Mouse (Mus musculus) MEL (cell line): ENCODE results near the gene Tpst2. TPM values are rescaled to one million over a fixed set of nuclear protein-coding genes. Genes with fewer than 3 reads are reported as not detected.

Experiments
- DNase-seq: peaks from one replicate; pipeline ENCODE4 v3.0.0; 2011; ENCODE audit warnings: low read depth, low spot score
- H3K27ac ChIP-seq: 2 replicates; pipeline ENCODE4 v1.5.1; 2012; ENCODE audit warnings: low read depth, mild to moderate bottlenecking, control low read depth, low read length, moderate library complexity; ENCODE audit not compliant: control insufficient read depth
- H3K27me3 ChIP-seq, 2 experiments: fragments of 150-350 bp in 1 of 2; sonication (generic) in 1 of 2; 2 replicates each; pipeline ENCODE4 v1.6.1; 2012; ENCODE audit warnings: low read length in 2 of 2, mild to moderate bottlenecking in 2 of 2, improper control_type of control experiment in 1 of 2, moderate library complexity in 1 of 2; ENCODE audit not compliant: insufficient read depth in 2 of 2, control insufficient read depth in 1 of 2
- H3K36me3 ChIP-seq, 2 experiments: 2 replicates each; pipeline ENCODE4 v1.6.1; 2012 to 2014; ENCODE audit warnings: low read length in 2 of 2, improper control_type of control experiment in 1 of 2, inconsistent platforms in 1 of 2, mild to moderate bottlenecking in 1 of 2; ENCODE audit not compliant: insufficient read depth in 2 of 2, control insufficient read depth in 1 of 2
- H3K4me1 ChIP-seq, 2 experiments: fragments of 150-350 bp in 1 of 2; sonication (generic) in 1 of 2; 2 replicates each; pipeline ENCODE4 v1.6.1; 2012; ENCODE audit warnings: low read length in 2 of 2, improper control_type of control experiment in 1 of 2, mild to moderate bottlenecking in 1 of 2; ENCODE audit not compliant: insufficient read depth in 2 of 2, control insufficient read depth in 1 of 2
- H3K4me3 ChIP-seq, 2 experiments: fragments of 150-350 bp in 1 of 2; sonication (generic) in 1 of 2; 2 replicates each; pipeline ENCODE4 v1.5.1; 2012; ENCODE audit warnings: low read depth in 2 of 2, low read length in 2 of 2, mild to moderate bottlenecking in 2 of 2, moderate library complexity in 2 of 2, control low read depth in 1 of 2, improper control_type of control experiment in 1 of 2; ENCODE audit not compliant: control insufficient read depth in 1 of 2, insufficient read depth in 1 of 2
- H3K79me2 ChIP-seq: 2 replicates; pipeline ENCODE4 v1.6.1; 2012; ENCODE audit warnings: mild to moderate bottlenecking, low read length, moderate library complexity; ENCODE audit not compliant: control insufficient read depth, poor library complexity, insufficient read depth
- H3K9ac ChIP-seq: 2 replicates; pipeline ENCODE4 v1.6.1; 2012; ENCODE audit warnings: low read depth, mild to moderate bottlenecking, control low read depth, low read length, moderate library complexity; ENCODE audit not compliant: control insufficient read depth, poor library complexity, severe bottlenecking
- H3K9me3 ChIP-seq: fragments of 150-350 bp; sonication (generic); replicated peaks from 2 replicates; pipeline ENCODE4 v1.6.1; 2012; ENCODE audit warnings: mild to moderate bottlenecking, low read length, improper control_type of control experiment, moderate library complexity; ENCODE audit not compliant: insufficient read depth
- BHLHE40 ChIP-seq: IDR thresholded peaks from 2 replicates; pipeline ENCODE4 v1.6.1; 2012; ENCODE audit warnings: low read depth, mild to moderate bottlenecking, inconsistent platforms, low read length, improper control_type of control experiment, borderline replicate concordance
- CHD2 ChIP-seq: IDR thresholded peaks from 2 replicates; pipeline ENCODE4 v1.6.1; 2011; ENCODE audit warnings: low read length, improper control_type of control experiment
- ELF1 ChIP-seq: IDR thresholded peaks from 2 replicates; pipeline ENCODE4 v1.6.1; 2014; ENCODE audit warnings: low read depth, mild to moderate bottlenecking, inconsistent platforms, low read length, improper control_type of control experiment, moderate library complexity
- EP300 ChIP-seq, 2 experiments: IDR thresholded peaks; 2 replicates each; pipeline ENCODE4 v1.6.1; 2011; ENCODE audit warnings: improper control_type of control experiment in 2 of 2, low read length in 2 of 2, low read depth in 1 of 2, mild to moderate bottlenecking in 1 of 2
- ETS1 ChIP-seq: IDR thresholded peaks from 2 replicates; pipeline ENCODE4 v1.6.1; 2012; ENCODE audit warnings: low read depth, mild to moderate bottlenecking, inconsistent platforms, low read length, improper control_type of control experiment, moderate library complexity
- GATA1 ChIP-seq: IDR thresholded peaks from 2 replicates; pipeline ENCODE4 v1.6.1; 2011; ENCODE audit warnings: low read depth, low read length, improper control_type of control experiment
- HCFC1 ChIP-seq: IDR thresholded peaks from 2 replicates; pipeline ENCODE4 v1.6.1; 2012; ENCODE audit warnings: low read depth, mild to moderate bottlenecking, inconsistent platforms, low read length, improper control_type of control experiment, moderate library complexity
- JUND ChIP-seq: IDR thresholded peaks from 2 replicates; pipeline ENCODE4 v1.6.1; 2011; ENCODE audit warnings: low read depth, mild to moderate bottlenecking, improper control_type of control experiment, low read length
- MAX ChIP-seq: IDR thresholded peaks from 2 replicates; pipeline ENCODE4 v1.6.1; 2011; ENCODE audit warnings: low read length, improper control_type of control experiment
- MEF2A ChIP-seq: IDR thresholded peaks from 2 replicates; pipeline ENCODE4 v1.6.1; 2014; ENCODE audit warnings: low read depth, mild to moderate bottlenecking, inconsistent platforms, low read length, improper control_type of control experiment; ENCODE audit not compliant: poor library complexity, insufficient replicate concordance, severe bottlenecking; ENCODE audit errors: extremely low read depth
- MXI1 ChIP-seq: IDR thresholded peaks from 2 replicates; pipeline ENCODE4 v1.6.1; 2011; ENCODE audit warnings: mild to moderate bottlenecking, low read depth, low read length, improper control_type of control experiment
- MYC ChIP-seq: IDR thresholded peaks from 2 replicates; pipeline ENCODE4 v1.6.1; 2011; ENCODE audit warnings: low read depth, mild to moderate bottlenecking, low read length, improper control_type of control experiment, moderate library complexity
- NELFE ChIP-seq: IDR thresholded peaks from 2 replicates; pipeline ENCODE4 v1.6.1; 2011; ENCODE audit warnings: low read depth, low read length, improper control_type of control experiment
- NRF1 ChIP-seq: IDR thresholded peaks from 2 replicates; pipeline ENCODE4 v1.6.1; 2014; ENCODE audit warnings: low read depth, mild to moderate bottlenecking, inconsistent platforms, low read length, improper control_type of control experiment, moderate library complexity; ENCODE audit not compliant: poor library complexity, insufficient read depth, severe bottlenecking
- POLR2A ChIP-seq, 2 experiments: IDR thresholded peaks; 2 replicates each; pipeline ENCODE4 v1.6.1; 2011 to 2012; ENCODE audit warnings: low read length in 2 of 2, mild to moderate bottlenecking in 2 of 2, control low read depth in 1 of 2, improper control_type of control experiment in 1 of 2, low read depth in 1 of 2, moderate library complexity in 1 of 2; ENCODE audit not compliant: control insufficient read depth in 1 of 2, insufficient read depth in 1 of 2, poor library complexity in 1 of 2
- POLR2AphosphoS2 ChIP-seq: IDR thresholded peaks from 2 replicates; pipeline ENCODE4 v1.6.1; 2011; ENCODE audit warnings: low read length, improper control_type of control experiment
- POLR2AphosphoS5 ChIP-seq: IDR thresholded peaks from 2 replicates; pipeline ENCODE4 v1.6.1; 2012; ENCODE audit warnings: low read depth, borderline replicate concordance, mild to moderate bottlenecking, inconsistent platforms, low read length, moderate library complexity, mixed read lengths
- SIN3A ChIP-seq: IDR thresholded peaks from 2 replicates; pipeline ENCODE4 v1.6.1; 2012; ENCODE audit warnings: low read length, improper control_type of control experiment, inconsistent platforms
- TBP ChIP-seq: IDR thresholded peaks from 2 replicates; pipeline ENCODE4 v1.8.0; 2011; ENCODE audit warnings: low read depth, low read length, improper control_type of control experiment
- TCF12 ChIP-seq: IDR thresholded peaks from 2 replicates; pipeline ENCODE4 v1.6.1; 2014; ENCODE audit warnings: low read depth, mild to moderate bottlenecking, inconsistent platforms, low read length, improper control_type of control experiment, moderate library complexity
- UBTF ChIP-seq: IDR thresholded peaks from 2 replicates; pipeline ENCODE4 v1.6.1; 2012; ENCODE audit warnings: low read depth, mild to moderate bottlenecking, inconsistent platforms, low read length, improper control_type of control experiment, moderate library complexity, borderline replicate concordance; ENCODE audit not compliant: insufficient read depth
- USF1 ChIP-seq: IDR thresholded peaks from 2 replicates; pipeline ENCODE4 v1.6.1; 2014; ENCODE audit warnings: low read depth, mild to moderate bottlenecking, inconsistent platforms, low read length, improper control_type of control experiment, moderate library complexity
- USF2 ChIP-seq, 2 experiments: IDR thresholded peaks; 2 replicates each; pipeline ENCODE4 v1.6.1; 2011 to 2012; ENCODE audit warnings: improper control_type of control experiment in 2 of 2, low read length in 2 of 2, borderline replicate concordance in 1 of 2, inconsistent platforms in 1 of 2, low read depth in 1 of 2, mild to moderate bottlenecking in 1 of 2; ENCODE audit not compliant: insufficient read depth in 1 of 2
- ZC3H11A ChIP-seq: IDR thresholded peaks from 2 replicates; pipeline ENCODE4 v1.6.1; 2012; ENCODE audit warnings: low read depth, mild to moderate bottlenecking, inconsistent platforms, low read length, improper control_type of control experiment
- ZMIZ1 ChIP-seq: IDR thresholded peaks from 2 replicates; pipeline ENCODE4 v1.6.1; 2012; ENCODE audit warnings: low read depth, mild to moderate bottlenecking, inconsistent platforms, low read length, improper control_type of control experiment, moderate library complexity
- polyA plus RNA-seq, 2 experiments: library from polyadenylated mRNA; stranded (reverse) in 1 of 2; unstranded in 1 of 2; fragments of >175 nt in 1 of 2; fragments of >200 nt in 1 of 2; gene quantifications; 2 replicates each; pipeline versions ENCODE4 v1.2.1 to v1.2.4; 2012; ENCODE audit warnings: low replicate concordance in 2 of 2, low read depth in 1 of 2; ENCODE audit not compliant: insufficient read length in 2 of 2, insufficient read depth in 1 of 2, missing spikeins in 1 of 2
- total RNA-seq: library from RNA; depleted of rRNA; stranded (reverse); fragments of 300-350 nt; gene quantifications from 2 replicates; pipeline ENCODE4 v1.2.3, GENCODE M21; 2012

The Tpst2 gene
- total and polyA plus RNA-seq, 3 experiments, result 57.8 to 86.1 TPM; not detected in 1

- peaks cover 18% of the 10 kb centered on the region for H3K79me2 ChIP-seq
- no peak overlapping the region for H3K4me3 ChIP-seq
- no peaks in the 10 kb centered on the region for H3K27me3 ChIP-seq
- H3K36me3 ChIP-seq, result peaks cover 0 to 13% of the 10 kb centered on the region in 2 experiments; a peak in 2 of 4 replicates
- DNase-seq, result no peak
- H3K4me1 ChIP-seq, result peaks cover 0 to 17% of the 10 kb centered on the region in 2 experiments; a peak in 2 of 4 replicates
- TF ChIP-seq POLR2AphosphoS5 (no peak), MEF2A (no peak), BHLHE40 (no peak)
- H3K9me3 ChIP-seq, result no peaks in the 10 kb centered on the region
- no peak overlapping the region for H3K9ac ChIP-seq
- no peak overlapping the region for H3K27ac ChIP-seq
Observed at GRCm38 (mm10) chr5:112323246-112323645, 46.8 kb downstream of the Tpst2 start.

DNA sequence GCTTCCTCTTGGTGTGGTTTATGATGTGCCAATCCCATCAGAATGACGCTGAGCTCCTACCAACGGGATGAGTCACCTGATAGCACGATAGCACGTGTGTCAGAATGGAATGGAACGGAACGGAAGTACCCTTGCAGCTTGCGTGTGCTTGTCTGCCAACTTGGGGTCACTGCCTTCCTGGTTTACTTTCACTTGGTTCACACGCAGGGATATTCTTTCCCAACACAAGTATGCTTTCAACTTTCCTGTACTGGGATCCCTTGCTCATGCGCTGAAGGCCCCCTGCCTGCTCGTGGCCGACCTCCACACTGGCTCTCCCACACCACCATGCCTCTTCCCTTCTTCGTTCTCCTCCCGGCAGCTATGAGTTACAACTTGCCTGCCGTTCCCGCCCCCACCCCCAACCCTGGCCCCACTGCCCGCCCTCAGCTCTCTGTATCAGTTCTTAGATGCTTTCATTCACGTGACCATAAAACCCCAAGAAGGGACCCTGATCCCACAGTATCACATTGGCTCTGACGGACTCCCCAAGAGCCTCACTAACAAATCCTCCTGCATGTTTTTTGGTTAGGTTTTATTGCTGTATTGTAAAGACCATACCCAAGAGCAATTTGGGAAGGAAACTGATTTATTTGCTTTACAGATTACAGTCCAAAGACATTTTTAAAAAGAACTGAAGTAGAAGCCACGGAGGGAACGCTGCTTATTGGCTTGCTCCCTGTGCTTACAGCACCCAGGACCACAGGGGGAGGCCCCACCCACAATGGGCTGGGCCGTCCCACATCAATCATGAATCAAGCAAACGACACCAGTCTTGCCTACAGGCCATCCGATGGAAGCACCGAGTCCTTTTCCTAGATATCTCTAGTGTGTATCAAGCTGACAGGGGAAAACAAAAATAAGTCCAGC lies 48.4 kb downstream of the Tpst2 start:
- TF ChIP-seq POLR2A (IDR thresholded peaks at IDR 0.05; ENCODE audit: control insufficient read depth in 1 of 2, insufficient read depth in 1 of 2, low read depth in 1 of 2, low read length in 2 of 2, poor library complexity in 1 of 2) (peak; percentile 33 to 70; a peak in 3 of 4 replicates), MYC (peak; percentile 99), ZMIZ1 (0 out of 2 replicates have a peak, but pooled peaks have one; percentile 38), ETS1 (peak; percentile 84), EP300 (IDR thresholded peaks at IDR 0.05; ENCODE audit: low read depth in 1 of 2, low read length in 2 of 2) (peak; percentile 39 to 58; a peak in 2 of 4 replicates), TBP (peak; percentile 51; the same call in 1 of the 2 replicates), USF2 (IDR thresholded peaks at IDR 0.05; ENCODE audit: borderline replicate concordance in 1 of 2, insufficient read depth in 1 of 2, low read depth in 1 of 2, low read length in 2 of 2) (peak in 1 of 2 experiments; percentile 28; a peak in 1 of 4 replicates), NRF1 (peak; percentile 48; the same call in 1 of the 2 replicates), TCF12 (0 out of 2 replicates have a peak, but pooled peaks have one; percentile 31), MEF2A (no peak), MXI1 (peak; percentile 92), USF1 (peak; percentile 80), SIN3A (peak; percentile 79; the same call in 1 of the 2 replicates), BHLHE40 (peak; percentile 94), JUND (peak; percentile 91), ELF1 (peak; percentile 64), GATA1 (peak; percentile 65), MAX (peak; percentile 97), HCFC1 (peak; percentile 36; the same call in 1 of the 2 replicates), NELFE (peak; percentile 47), UBTF (no peak), POLR2AphosphoS2 (peak; percentile 73), POLR2AphosphoS5 (no peak), CHD2 (no peak), ZC3H11A (no peak)
- H3K27me3 ChIP-seq, result no peaks in the 10 kb centered on the region
- H3K4me1 ChIP-seq, result peaks cover 0 to 17% of the 10 kb centered on the region in 2 experiments; a peak in 2 of 4 replicates
- peak overlapping the region; percentile 55 to 88 for H3K4me3 ChIP-seq
- H3K9me3 ChIP-seq, result no peaks in the 10 kb centered on the region
- DNase-seq, result peak; percentile 94
- H3K9ac ChIP-seq, result peak overlapping the region; percentile 79
- peaks cover 18% of the 10 kb centered on the region for H3K79me2 ChIP-seq
- peaks cover 0 to 13% of the 10 kb centered on the region in 2 experiments; a peak in 3 of 4 replicates for H3K36me3 ChIP-seq
- peak overlapping the region; percentile 85 for H3K27ac ChIP-seq
